Mouse (Mus musculus): ENCODE measurements around the gene Hoxd1. TPM values are rescaled to one million over a fixed set of nuclear protein-coding genes. Genes with fewer than 3 reads are reported as not detected.

Hoxd1 gene
- polyA plus RNA-seq, 1 experiment from 2014 or later = 0.68 TPM

GRCm38 (mm10) chr2:74726551-74726950 lies 36.2 kb upstream of the Hoxd1 start, which contains the start of gene Gm28230:
Gene Gm28230 (plus strand): TSS chr2:74726728.
- WGBS = 25% methylated on average over 5 of the region's 5 CpGs
- Histone ChIP-seq H3K27me3 (ENCODE audit: low read depth, poor library complexity, severe bottlenecking) (peaks cover 93% of the 10 kb centered on the region), H3K9me3 (replicated peaks) (no peaks in the 10 kb centered on the region), H3K4me3 (peak within 1 kb of the TSS; percentile 58), H3K4me1 (peaks cover 99% of the 10 kb centered on the region), H3K36me3 (peaks cover 44% of the 10 kb centered on the region), H3K27ac (peak within 1 kb of the TSS; percentile 84)
- peak; percentile 45 for DNase-seq (ENCODE audit: low spot score)

DNA sequence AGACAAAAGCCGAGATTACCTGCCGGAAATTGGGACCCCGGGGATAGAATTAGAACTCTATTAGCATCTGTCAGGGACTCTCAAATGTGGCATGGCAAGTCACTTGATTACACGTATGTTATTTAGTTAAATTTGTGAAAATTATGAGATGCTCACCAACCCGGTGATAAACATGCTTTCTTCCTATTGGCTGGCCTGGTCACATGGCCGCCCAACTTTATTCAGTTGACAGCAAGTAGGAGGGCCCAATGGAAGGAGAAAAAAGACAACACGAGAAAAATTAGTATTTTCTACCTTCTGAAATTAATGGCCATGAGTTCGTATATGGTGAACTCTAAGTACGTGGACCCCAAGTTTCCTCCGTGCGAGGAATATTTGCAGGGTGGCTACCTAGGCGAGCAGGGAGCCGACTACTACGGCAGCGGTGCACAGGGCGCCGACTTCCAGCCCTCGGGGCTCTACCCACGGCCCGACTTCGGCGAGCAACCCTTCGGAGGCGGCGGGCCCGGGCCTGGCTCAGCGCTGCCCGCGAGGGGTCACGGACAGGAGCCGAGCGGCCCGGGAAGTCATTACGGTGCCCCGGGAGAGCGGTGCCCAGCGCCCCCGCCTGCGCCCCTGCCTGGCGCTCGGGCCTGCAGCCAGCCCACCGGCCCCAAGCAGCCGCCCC lies 35.7 kb upstream of the Hoxd1 start:
- Histone ChIP-seq H3K36me3 (peaks cover 48% of the 10 kb centered on the region), H3K27ac (peak overlapping the region; percentile 84), H3K9me3 (replicated peaks) (no peaks in the 10 kb centered on the region), H3K4me3 (peak overlapping the region; percentile 58), H3K27me3 (ENCODE audit: low read depth, poor library complexity, severe bottlenecking) (peaks cover 96% of the 10 kb centered on the region), H3K4me1 (peaks cover 99% of the 10 kb centered on the region)
- 2% methylated on average over 43 of the region's 43 CpGs for WGBS
- DNase-seq (ENCODE audit: low spot score) = no peak

DNA sequence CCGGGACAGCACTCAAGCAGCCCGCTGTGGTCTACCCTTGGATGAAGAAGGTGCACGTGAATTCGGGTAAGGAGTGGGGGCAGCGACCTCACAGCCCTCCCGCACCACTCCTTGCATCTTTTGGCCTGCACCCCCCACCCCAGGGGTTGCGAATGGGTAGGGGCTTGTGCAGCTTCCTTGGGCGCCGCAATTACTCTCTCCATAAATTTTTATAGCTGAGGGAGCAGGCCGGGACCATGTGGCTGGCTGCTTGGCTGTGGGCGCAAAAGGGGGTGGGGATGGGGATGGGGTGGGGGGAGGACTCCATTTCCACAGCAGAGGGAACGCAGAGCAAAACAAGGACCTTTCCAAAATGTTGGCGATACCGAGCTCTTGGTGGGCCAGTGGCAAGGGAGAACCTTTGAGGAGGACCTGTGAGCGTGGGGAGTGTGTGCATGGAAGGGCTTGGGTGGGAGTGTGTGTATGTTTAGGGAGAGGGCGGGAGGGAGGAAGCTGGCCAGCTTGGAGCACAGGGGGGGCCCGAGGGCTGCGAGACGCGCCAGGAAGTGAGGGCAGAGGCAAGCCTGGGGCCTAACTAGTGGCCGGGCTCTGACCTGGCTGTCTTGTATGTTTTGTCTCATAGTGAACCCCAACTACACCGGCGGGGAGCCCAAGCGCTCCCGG lies 35.0 kb upstream of the Hoxd1 start:
- 3% methylated on average over 25 of the region's 25 CpGs for WGBS
- Histone ChIP-seq H3K4me1 (peaks cover 99% of the 10 kb centered on the region), H3K9me3 (replicated peaks) (no peaks in the 10 kb centered on the region), H3K36me3 (peaks cover 48% of the 10 kb centered on the region), H3K4me3 (peak overlapping the region; percentile 58), H3K27ac (peak overlapping the region; percentile 84), H3K27me3 (ENCODE audit: low read depth, poor library complexity, severe bottlenecking) (peaks cover 94% of the 10 kb centered on the region)
- peak; percentile 69 for DNase-seq (ENCODE audit: low spot score)

- Histone ChIP-seq H3K4me3 (peak overlapping the region; percentile 58), H3K36me3 (peaks cover 46% of the 10 kb centered on the region), H3K9me3 (replicated peaks) (no peaks in the 10 kb centered on the region), H3K27ac (peak overlapping the region; percentile 84), H3K4me1 (peaks cover 99% of the 10 kb centered on the region), H3K27me3 (ENCODE audit: low read depth, poor library complexity, severe bottlenecking) (peaks cover 93% of the 10 kb centered on the region)
- peak; percentile 50 for DNase-seq (ENCODE audit: low spot score)
- 18% methylated on average over 13 of the region's 13 CpGs for WGBS
These were observed 34.5 kb upstream of the Hoxd1 start for GRCm38 (mm10) chr2:74728303-74728680.

DNA sequence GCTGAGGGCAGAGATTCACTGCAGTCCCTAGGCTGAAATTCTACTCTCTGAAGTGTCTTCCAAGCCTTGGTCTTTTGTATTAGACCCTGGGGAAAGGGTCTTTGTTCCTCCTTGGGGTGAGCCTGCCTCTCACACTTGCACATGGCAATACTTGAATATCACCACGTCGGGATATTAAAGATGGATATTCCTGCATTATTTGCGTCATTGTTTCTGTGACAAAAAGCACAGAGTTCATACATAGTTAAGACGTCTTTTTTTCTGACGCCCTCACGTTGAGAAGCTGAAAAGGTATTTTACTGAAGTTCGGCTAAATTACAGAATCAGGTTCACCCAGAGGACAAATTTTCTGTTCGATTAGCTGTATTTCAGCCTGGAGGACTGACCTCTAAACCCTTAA lies 32.4 kb upstream of the Hoxd1 start:
- peak; percentile 29 for DNase-seq (ENCODE audit: low spot score)
- H3K27me3 ChIP-seq (ENCODE audit: low read depth, poor library complexity, severe bottlenecking) = peaks cover 89% of the 10 kb centered on the region
- H3K27ac ChIP-seq = no peak overlapping the region
- H3K4me1 ChIP-seq = peaks cover 99% of the 10 kb centered on the region
- H3K36me3 ChIP-seq = peaks cover 39% of the 10 kb centered on the region
- no peak overlapping the region for H3K4me3 ChIP-seq
- no peaks in the 10 kb centered on the region for H3K9me3 ChIP-seq (replicated peaks)
- WGBS = 9% methylated on average over 8 of the region's 8 CpGs

DNA sequence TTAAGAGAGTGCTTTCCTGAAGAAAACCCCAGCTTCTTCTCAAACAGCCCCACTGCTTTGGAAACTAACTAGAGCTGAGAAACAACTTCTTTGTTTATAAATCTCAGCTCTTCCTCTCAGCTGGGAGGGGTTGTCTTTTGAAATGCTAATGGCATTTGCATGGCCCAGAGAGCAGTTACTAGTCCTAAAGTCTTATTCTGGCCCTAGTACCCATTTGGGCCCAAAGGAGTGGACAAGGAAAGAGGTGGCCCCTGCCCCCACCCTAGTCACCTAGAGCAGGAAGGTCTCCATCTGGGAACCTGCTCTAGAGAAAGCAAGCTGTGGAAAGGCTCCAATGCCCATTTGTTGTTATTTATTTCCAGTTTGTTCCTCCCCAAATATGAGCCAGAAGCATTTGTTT lies 31.7 kb upstream of the Hoxd1 start:
- Histone ChIP-seq H3K27me3 (ENCODE audit: low read depth, poor library complexity, severe bottlenecking) (peaks cover 89% of the 10 kb centered on the region), H3K4me1 (peaks cover 100% of the 10 kb centered on the region), H3K9me3 (replicated peaks) (no peaks in the 10 kb centered on the region), H3K4me3 (no peak overlapping the region), H3K36me3 (peaks cover 34% of the 10 kb centered on the region), H3K27ac (no peak overlapping the region)
- DNase-seq (ENCODE audit: low spot score) = peak; percentile 39

GRCm38 (mm10) chr2:74731799-74732512 lies 30.8 kb upstream of the Hoxd1 start:
- peak; percentile 42 for DNase-seq (ENCODE audit: low spot score)
- H3K27ac ChIP-seq = peak overlapping the region; percentile 30; the same call in 1 of the 2 replicates
- H3K27me3 ChIP-seq (ENCODE audit: low read depth, poor library complexity, severe bottlenecking) = peaks cover 89% of the 10 kb centered on the region
- peaks cover 100% of the 10 kb centered on the region for H3K4me1 ChIP-seq
- peaks cover 26% of the 10 kb centered on the region for H3K36me3 ChIP-seq
- H3K4me3 ChIP-seq = peak overlapping the region; percentile 47; the same call in 1 of the 2 replicates
- H3K9me3 ChIP-seq (replicated peaks) = no peaks in the 10 kb centered on the region
- 6% methylated on average over 9 of the region's 9 CpGs for WGBS

DNA sequence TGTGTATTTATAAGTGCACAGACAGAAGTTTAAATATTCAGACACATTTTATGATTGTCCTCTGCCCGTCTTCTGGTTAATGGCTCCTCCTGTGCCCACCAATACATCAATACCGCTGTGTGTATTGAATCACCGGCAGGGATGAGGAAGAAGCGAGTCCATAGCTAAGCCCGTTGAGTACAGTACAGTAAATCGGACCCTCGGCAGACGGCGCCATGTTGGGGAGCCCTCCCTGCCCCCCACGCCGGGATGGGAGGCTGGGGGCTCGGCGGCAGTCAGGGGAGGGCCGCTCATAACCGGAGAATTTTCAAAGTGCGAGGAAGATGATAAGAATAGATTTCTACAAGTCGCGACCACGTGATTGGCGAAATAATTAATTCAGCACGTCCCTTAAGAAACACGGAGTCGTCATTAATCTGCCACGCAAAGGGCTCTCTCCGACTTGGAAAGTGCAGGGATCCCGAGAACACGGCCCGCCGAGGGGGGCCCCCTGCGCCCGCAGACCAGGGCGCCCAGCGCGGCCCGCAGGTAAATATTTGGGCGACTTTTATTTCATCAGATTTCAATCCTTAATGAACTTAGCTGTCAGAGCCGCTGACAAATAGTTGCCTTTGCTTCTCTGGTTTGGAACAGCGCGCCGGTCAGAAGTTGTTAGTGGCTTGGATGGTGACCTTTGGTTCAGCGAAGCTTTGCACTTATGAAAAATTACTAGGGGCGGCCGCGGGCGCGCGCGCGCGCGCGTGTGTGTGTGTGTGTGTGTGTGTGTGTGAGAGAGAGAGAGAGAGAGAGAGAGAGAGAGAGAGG lies 30.1 kb upstream of the Hoxd1 start:
- peaks cover 89% of the 10 kb centered on the region for H3K27me3 ChIP-seq (ENCODE audit: low read depth, poor library complexity, severe bottlenecking)
- DNase-seq (ENCODE audit: low spot score) = peak; percentile 72
- WGBS = 1% methylated on average over 52 of the region's 52 CpGs
- peaks cover 100% of the 10 kb centered on the region for H3K4me1 ChIP-seq
- H3K4me3 ChIP-seq = peak overlapping the region; percentile 47
- peak overlapping the region; percentile 72 for H3K27ac ChIP-seq
- H3K36me3 ChIP-seq = peaks cover 20% of the 10 kb centered on the region
- H3K9me3 ChIP-seq (replicated peaks) = no peaks in the 10 kb centered on the region

GRCm38 (mm10) chr2:74733317-74733661 lies 29.5 kb upstream of the Hoxd1 start:
- H3K36me3 ChIP-seq = peaks cover 14% of the 10 kb centered on the region
- H3K27ac ChIP-seq = peak overlapping the region; percentile 72
- no peaks in the 10 kb centered on the region for H3K9me3 ChIP-seq (replicated peaks)
- DNase-seq (ENCODE audit: low spot score) = no peak
- under 1% methylated on average over 16 of the region's 16 CpGs for WGBS
- H3K27me3 ChIP-seq (ENCODE audit: low read depth, poor library complexity, severe bottlenecking) = peaks cover 89% of the 10 kb centered on the region
- H3K4me3 ChIP-seq = peak overlapping the region; percentile 47
- H3K4me1 ChIP-seq = peaks cover 100% of the 10 kb centered on the region

GRCm38 (mm10) chr2:74733765-74734164 lies 29.0 kb upstream of the Hoxd1 start:
- H3K27me3 ChIP-seq (ENCODE audit: low read depth, poor library complexity, severe bottlenecking) = peaks cover 89% of the 10 kb centered on the region
- H3K9me3 ChIP-seq (replicated peaks) = no peaks in the 10 kb centered on the region
- H3K36me3 ChIP-seq = peaks cover 10% of the 10 kb centered on the region
- 5% methylated on average over 6 of the region's 6 CpGs for WGBS
- DNase-seq (ENCODE audit: low spot score) = peak; percentile 56
- no peak overlapping the region for H3K4me3 ChIP-seq
- H3K27ac ChIP-seq = no peak overlapping the region
- peaks cover 100% of the 10 kb centered on the region for H3K4me1 ChIP-seq

GRCm38 (mm10) chr2:74734451-74734850 lies 28.3 kb upstream of the Hoxd1 start:
- Histone ChIP-seq H3K36me3 (peaks cover 6% of the 10 kb centered on the region; the same call in 1 of the 2 replicates), H3K27ac (peak overlapping the region; percentile 80; the same call in 1 of the 2 replicates), H3K4me3 (peak overlapping the region; percentile 48), H3K4me1 (peaks cover 100% of the 10 kb centered on the region), H3K9me3 (replicated peaks) (no peaks in the 10 kb centered on the region), H3K27me3 (ENCODE audit: low read depth, poor library complexity, severe bottlenecking) (peaks cover 90% of the 10 kb centered on the region)
- peak; percentile 68 for DNase-seq (ENCODE audit: low spot score)
- WGBS = 2% methylated on average over 13 of the region's 13 CpGs

GRCm38 (mm10) chr2:74734996-74735811 lies 27.6 kb upstream of the Hoxd1 start:
- peak overlapping the region; percentile 48 for H3K4me3 ChIP-seq
- no peaks in the 10 kb centered on the region for H3K9me3 ChIP-seq (replicated peaks)
- 4% methylated on average over 27 of the region's 27 CpGs for WGBS
- H3K27me3 ChIP-seq (ENCODE audit: low read depth, poor library complexity, severe bottlenecking) = peaks cover 92% of the 10 kb centered on the region
- peaks cover 6% of the 10 kb centered on the region; the same call in 1 of the 2 replicates for H3K36me3 ChIP-seq
- H3K4me1 ChIP-seq = peaks cover 100% of the 10 kb centered on the region
- H3K27ac ChIP-seq = peak overlapping the region; percentile 80
- no peak for DNase-seq (ENCODE audit: low spot score)

All from limb, embryonic 10.5 days (tissue).